Mouse (Mus musculus): ENCODE data around the gene Hoxb7. TPM values are rescaled to one million over a fixed set of nuclear protein-coding genes. Genes with fewer than 3 reads are reported as not detected.

The Hoxb7 gene
- polyA plus RNA-seq, 1 experiment = 0.52 TPM

DNA sequence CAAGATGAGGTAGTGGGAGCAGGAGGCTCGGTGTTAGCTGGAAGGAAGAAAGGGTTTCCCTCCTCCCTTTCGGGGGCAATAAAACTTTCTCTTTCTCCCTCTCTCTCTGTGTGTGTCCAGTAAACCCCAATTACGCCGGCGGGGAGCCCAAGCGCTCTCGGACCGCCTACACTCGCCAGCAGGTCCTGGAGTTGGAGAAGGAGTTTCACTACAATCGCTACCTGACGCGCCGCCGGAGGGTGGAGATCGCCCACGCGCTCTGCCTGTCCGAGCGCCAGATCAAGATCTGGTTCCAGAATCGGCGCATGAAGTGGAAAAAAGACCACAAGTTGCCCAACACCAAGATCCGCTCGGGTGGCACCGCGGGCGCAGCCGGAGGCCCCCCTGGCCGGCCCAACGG is 33.5 kb downstream of the Hoxb7 start:
- no peak for DNase-seq
- 3% methylated on average over 29 of the region's 29 CpGs for WGBS
- TF ChIP-seq POLR2A (IDR thresholded peaks at IDR 0.05; ENCODE audit: borderline replicate concordance, extremely low read depth, low read depth, low read length) = no peak
- peak overlapping the region; percentile 62 for H3K4me3 ChIP-seq (replicated peaks; ENCODE audit: extremely low read depth, low read depth, low read length)
- peaks cover 3% of the 10 kb centered on the region; the same call in 1 of the 2 replicates for H3K4me1 ChIP-seq (ENCODE audit: control insufficient read depth, insufficient read depth, low read length)

DNA sequence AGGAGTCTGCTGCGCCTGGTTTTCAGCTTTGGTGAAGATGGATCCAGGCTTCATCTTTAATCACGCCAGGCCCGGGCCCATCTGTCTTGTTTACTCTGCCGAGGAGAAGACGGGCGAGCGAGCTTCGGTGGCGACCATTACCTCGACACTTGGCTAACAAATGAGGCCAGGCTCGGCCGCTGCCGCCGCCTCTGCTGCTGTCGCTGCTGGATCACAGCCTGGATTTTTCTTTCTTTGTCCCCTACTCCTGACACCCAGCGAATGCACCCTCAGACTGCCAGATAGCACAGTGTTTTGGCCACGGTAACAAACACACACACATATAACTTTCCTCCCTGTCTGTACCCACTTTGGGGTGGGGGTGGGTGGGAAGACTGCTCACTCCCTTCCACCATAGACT is 34.3 kb downstream of the Hoxb7 start:
- no peak for DNase-seq
- Histone ChIP-seq H3K4me1 (ENCODE audit: control insufficient read depth, insufficient read depth, low read length) (peaks cover 2% of the 10 kb centered on the region; the same call in 1 of the 2 replicates), H3K4me3 (replicated peaks; ENCODE audit: extremely low read depth, low read depth, low read length) (peak overlapping the region; percentile 9)
- WGBS = 32% methylated on average over 17 of the region's 17 CpGs
- TF ChIP-seq CTCF (IDR thresholded peaks at IDR 0.05; ENCODE audit: insufficient read depth, low read length) (no peak), POLR2A (IDR thresholded peaks at IDR 0.05; ENCODE audit: borderline replicate concordance, extremely low read depth, low read depth, low read length) (no peak)

DNA sequence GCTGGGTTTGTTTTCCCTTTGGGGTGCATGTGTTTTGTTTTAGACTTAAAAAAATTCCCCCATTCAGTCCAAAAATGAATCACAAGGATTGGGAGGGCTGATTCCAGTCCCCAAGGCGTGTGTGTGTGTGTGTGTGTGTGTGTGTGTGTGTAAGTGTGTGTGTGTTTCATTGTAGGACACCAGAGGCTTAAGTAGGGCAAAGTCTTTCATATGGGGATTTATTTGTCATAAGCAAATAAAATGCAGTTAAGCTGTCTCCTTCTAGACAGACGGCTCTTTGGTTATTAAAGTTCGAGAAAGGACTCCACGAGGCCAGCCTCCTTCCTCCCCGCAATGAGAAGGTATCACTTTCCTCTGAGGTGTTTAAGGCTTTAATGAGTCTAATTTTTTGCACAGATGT is 35.4 kb downstream of the Hoxb7 start:
- TF ChIP-seq POLR2A (IDR thresholded peaks at IDR 0.05; ENCODE audit: borderline replicate concordance, extremely low read depth, low read depth, low read length) (no peak), CTCF (IDR thresholded peaks at IDR 0.05; ENCODE audit: insufficient read depth, low read length) (no peak)
- Histone ChIP-seq H3K4me3 (replicated peaks; ENCODE audit: extremely low read depth, low read depth, low read length) (no peak overlapping the region), H3K4me1 (ENCODE audit: control insufficient read depth, insufficient read depth, low read length) (no peaks in the 10 kb centered on the region; the same call in 1 of the 2 replicates)
- WGBS = 48% methylated on average over 5 of the region's 5 CpGs
- DNase-seq = no peak

DNA sequence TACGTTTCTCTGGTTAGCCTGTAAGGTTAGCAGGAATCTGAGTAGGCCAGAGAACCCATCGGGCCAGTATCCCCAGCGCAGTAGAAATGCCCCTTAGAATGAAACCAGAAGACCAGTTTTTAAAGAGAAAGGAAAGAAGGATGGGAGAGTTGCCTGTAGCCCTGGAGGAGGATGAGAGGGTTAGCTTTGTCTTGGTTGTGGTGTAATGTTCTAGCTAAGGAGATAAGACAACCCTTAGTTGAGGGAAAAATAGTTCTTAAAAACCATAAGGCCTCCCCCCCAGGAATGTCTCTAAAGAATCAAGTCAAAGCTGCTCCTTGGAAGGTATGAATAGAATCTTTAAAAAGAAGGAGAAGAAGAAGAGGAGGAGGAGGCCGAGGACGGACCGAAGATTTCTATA is 36.3 kb downstream of the Hoxb7 start:
- H3K4me1 ChIP-seq (ENCODE audit: control insufficient read depth, insufficient read depth, low read length) = no peaks in the 10 kb centered on the region; the same call in none of the 2 replicates
- no peak overlapping the region for H3K4me3 ChIP-seq (replicated peaks; ENCODE audit: extremely low read depth, low read depth, low read length)
- no peak for TF ChIP-seq CTCF (IDR thresholded peaks at IDR 0.05; ENCODE audit: insufficient read depth, low read length)
- 60% methylated on average over 6 of the region's 6 CpGs for WGBS
- no peak for DNase-seq

DNA sequence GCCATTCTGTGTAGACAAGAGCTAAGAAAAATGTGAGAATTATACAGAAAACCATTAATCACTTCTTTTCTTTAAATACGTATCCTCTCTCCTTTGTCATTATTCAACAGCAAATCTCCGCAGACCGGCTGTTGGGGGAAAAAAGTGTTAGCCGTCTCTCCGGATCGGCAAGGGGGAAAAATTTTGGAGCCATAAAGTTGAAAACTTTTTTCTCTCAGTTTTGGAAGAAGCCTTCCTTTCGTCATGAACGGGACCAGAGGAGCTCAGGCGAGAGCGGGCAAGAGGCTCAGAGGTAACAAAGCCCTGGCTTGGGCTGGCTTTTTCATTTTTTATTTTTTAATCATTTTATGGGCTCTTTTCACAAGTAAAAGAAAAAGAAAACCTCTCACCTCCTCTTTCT is 36.7 kb downstream of the Hoxb7 start, which contains the start of gene Hoxb3:
Gene Hoxb3, plus strand, starts transcription at position 173 of the 400 bp plus-strand sequence.
- 55% methylated on average over 10 of the region's 10 CpGs for WGBS
- H3K4me1 ChIP-seq (ENCODE audit: control insufficient read depth, insufficient read depth, low read length) = no peaks in the 10 kb centered on the region; the same call in none of the 2 replicates
- no peak for TF ChIP-seq CTCF (IDR thresholded peaks at IDR 0.05; ENCODE audit: insufficient read depth, low read length)
- no peak for TF ChIP-seq POLR2A (IDR thresholded peaks at IDR 0.05; ENCODE audit: borderline replicate concordance, extremely low read depth, low read depth, low read length)
- no peak within 1 kb of the TSS for H3K4me3 ChIP-seq (replicated peaks; ENCODE audit: extremely low read depth, low read depth, low read length)
- DNase-seq = no peak

DNA sequence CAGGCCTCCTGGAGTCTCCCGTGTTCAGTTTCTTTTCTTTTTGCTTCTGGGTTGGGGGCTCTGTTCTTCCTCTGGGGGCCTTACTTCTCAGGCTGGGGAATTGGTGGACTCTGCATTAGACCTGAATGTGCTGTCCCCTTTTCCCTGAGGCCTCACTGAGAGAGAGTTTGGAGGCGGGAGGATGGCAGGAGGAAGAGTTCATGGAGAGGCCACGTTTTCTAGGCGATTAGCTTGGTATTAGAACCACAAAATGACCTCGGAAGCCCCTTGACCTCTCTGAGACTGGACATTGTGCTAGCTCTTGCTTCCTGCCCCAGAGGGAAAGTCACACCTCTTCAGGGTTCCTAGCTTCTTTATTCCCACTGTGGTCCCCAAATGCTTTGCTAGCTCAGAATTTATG is 37.7 kb downstream of the Hoxb7 start:
- no peak for DNase-seq
- no peak overlapping the region for H3K4me3 ChIP-seq (replicated peaks; ENCODE audit: extremely low read depth, low read depth, low read length)
- TF ChIP-seq POLR2A (IDR thresholded peaks at IDR 0.05; ENCODE audit: borderline replicate concordance, extremely low read depth, low read depth, low read length) (no peak), CTCF (IDR thresholded peaks at IDR 0.05; ENCODE audit: insufficient read depth, low read length) (no peak)
- no peaks in the 10 kb centered on the region; the same call in none of the 2 replicates for H3K4me1 ChIP-seq (ENCODE audit: control insufficient read depth, insufficient read depth, low read length)
- WGBS = 28% methylated on average over 5 of the region's 5 CpGs

DNA sequence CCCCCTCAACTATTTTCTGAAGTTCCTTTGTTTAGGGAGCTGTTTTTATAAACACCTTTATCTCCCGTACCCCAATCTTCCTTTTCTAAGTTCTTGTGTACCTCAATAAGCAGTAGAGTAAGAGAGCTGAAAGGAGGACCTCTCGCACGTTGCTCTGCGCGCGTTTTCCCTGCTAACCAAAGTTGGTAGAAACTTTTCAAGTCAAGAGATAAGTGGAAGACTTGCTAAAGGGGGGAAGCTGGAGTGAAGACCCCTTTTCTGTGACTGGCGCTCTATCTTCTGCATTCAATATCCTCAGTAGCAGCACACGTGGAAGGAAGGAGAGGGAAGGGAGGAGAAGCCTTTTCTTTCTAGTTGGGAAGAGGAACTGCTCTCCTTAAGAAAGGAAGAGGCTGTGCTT is 38.5 kb downstream of the Hoxb7 start:
- no peak overlapping the region for H3K4me3 ChIP-seq (replicated peaks; ENCODE audit: extremely low read depth, low read depth, low read length)
- H3K4me1 ChIP-seq (ENCODE audit: control insufficient read depth, insufficient read depth, low read length) = no peaks in the 10 kb centered on the region; the same call in none of the 2 replicates
- DNase-seq = no peak
- 49% methylated on average over 8 of the region's 8 CpGs for WGBS
- TF ChIP-seq POLR2A (IDR thresholded peaks at IDR 0.05; ENCODE audit: borderline replicate concordance, extremely low read depth, low read depth, low read length) (no peak), CTCF (IDR thresholded peaks at IDR 0.05; ENCODE audit: insufficient read depth, low read length) (no peak)

DNA sequence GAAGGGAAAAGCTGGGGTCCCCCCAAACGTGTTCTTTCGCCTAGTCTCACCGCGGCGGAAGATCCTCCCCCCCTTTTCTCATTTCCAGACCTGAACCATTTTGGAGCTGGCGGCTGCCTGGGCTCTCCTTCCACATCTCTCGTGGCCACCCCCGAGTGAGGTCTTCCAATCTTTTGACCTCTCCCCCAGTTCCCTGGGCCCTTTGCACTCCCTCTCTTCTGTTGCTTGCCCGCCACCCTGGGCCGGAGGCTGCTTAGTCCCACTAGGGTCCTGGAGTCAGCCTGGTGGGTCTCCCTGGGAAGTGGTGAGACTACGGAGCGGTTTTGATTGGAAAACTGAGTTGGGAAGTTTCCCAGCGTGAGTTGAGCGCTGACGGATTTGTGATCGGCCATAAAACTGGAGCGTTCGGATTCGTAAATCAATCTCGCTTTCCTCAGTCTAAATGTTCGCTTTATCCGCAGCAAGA is 39.4 kb downstream of the Hoxb7 start:
- Histone ChIP-seq H3K4me3 (replicated peaks; ENCODE audit: extremely low read depth, low read depth, low read length) (peak overlapping the region; percentile 19), H3K4me1 (ENCODE audit: control insufficient read depth, insufficient read depth, low read length) (no peaks in the 10 kb centered on the region; the same call in none of the 2 replicates)
- WGBS = 50% methylated on average over 22 of the region's 22 CpGs
- DNase-seq = no peak
- TF ChIP-seq CTCF (IDR thresholded peaks at IDR 0.05; ENCODE audit: insufficient read depth, low read length) (no peak), POLR2A (IDR thresholded peaks at IDR 0.05; ENCODE audit: borderline replicate concordance, extremely low read depth, low read depth, low read length) (no peak)

DNA sequence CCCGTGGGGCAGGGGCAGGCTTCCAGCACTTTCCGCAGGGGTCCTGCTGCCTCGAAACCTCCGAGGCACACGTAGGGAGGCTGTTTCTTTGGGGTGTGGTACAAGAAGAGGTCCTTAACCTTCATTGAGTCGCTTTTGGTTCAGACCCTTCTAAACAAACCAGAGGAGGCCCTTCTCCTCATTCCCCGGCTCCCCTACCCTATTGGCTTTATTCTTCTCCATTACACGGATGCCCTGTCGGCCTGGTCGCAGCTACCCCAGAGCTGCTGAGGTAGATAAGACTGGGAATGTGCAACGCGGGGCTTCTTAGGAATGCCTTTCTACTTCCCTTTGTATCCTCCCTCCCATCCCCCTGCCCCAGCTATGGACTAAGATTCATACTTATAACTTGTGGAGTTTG is 40.3 kb downstream of the Hoxb7 start:
- TF ChIP-seq CTCF (IDR thresholded peaks at IDR 0.05; ENCODE audit: insufficient read depth, low read length) (no peak), POLR2A (IDR thresholded peaks at IDR 0.05; ENCODE audit: borderline replicate concordance, extremely low read depth, low read depth, low read length) (no peak)
- Histone ChIP-seq H3K4me3 (replicated peaks; ENCODE audit: extremely low read depth, low read depth, low read length) (no peak overlapping the region), H3K4me1 (ENCODE audit: control insufficient read depth, insufficient read depth, low read length) (no peaks in the 10 kb centered on the region; the same call in 1 of the 2 replicates)
- 42% methylated on average over 12 of the region's 12 CpGs for WGBS
- no peak for DNase-seq

DNA sequence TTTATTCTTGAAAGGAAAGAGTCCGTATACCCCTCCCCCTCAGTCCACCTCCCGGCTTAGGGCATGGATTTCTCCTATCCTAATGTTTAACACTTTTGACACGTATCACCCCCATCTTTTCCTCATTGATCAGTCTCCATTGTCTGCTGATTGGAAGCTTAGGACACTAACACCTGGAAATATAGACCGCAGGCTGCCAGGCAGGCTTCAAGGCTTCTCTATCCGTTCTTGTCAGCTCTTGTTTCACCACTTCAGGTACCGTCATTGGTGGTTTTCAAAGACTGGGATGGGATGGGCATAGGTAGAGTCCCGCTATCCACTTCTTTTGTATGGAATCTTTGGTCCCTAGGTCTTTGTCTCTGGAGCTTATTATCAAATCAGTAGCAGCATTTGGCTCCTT is 40.7 kb downstream of the Hoxb7 start:
- no peak for DNase-seq
- TF ChIP-seq CTCF (IDR thresholded peaks at IDR 0.05; ENCODE audit: insufficient read depth, low read length) (no peak), POLR2A (IDR thresholded peaks at IDR 0.05; ENCODE audit: borderline replicate concordance, extremely low read depth, low read depth, low read length) (no peak)
- Histone ChIP-seq H3K4me3 (replicated peaks; ENCODE audit: extremely low read depth, low read depth, low read length) (no peak overlapping the region), H3K4me1 (ENCODE audit: control insufficient read depth, insufficient read depth, low read length) (no peaks in the 10 kb centered on the region; the same call in 1 of the 2 replicates)
- WGBS = 63% methylated on average over 7 of the region's 7 CpGs

Measured in lung, adult 2 months (tissue).